ENCODE assay signal across 22 mouse cellular contexts in the genomic region with DNA sequence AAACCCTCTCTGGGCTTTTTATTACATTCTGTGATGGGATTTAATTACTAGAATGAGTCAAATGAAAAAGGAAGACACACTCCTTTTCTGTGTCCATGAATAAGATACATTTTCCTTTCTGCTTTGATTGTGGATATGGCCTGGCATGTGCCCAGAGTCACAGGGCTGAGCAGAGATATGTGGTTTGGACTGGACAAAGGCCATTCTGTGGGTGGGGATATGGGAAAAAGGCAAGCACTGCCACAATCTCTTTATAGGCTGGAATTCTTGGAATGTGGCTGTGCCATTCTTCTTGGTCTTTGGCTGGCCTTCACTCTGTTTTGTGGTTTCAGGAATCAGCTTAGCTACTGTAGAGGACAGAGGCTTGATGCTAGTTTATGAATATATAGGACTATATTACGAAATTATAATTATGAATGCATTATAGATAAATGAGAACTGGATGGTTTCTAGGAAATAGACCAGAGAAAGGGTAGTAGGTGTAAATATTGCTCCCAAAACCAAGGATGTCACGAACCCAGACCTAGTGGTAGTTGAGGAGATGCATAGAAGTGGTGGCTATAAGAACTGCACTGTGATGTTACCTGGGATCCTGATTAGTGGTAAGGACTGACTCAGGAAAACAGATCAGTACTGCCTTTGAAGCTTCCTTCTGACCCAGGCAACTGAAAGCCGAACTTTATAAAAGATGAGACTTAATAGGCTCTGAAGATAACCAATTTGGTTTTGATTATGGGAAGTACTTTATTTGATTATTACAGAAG. TPM values are rescaled to one million over a fixed set of nuclear protein-coding genes. Genes with fewer than 3 reads are reported as not detected.
A peak's percentile ranks its signal among the peaks of the same experiment; 100 is the strongest.
DNase-seq lines count a peak whose midpoint lies in the region; ATAC-seq and TF ChIP-seq lines count a peak whose summit lies in the region.
"Had no signal": no experiment of that assay in that cellular context is flagged by ENCODE, and none has a peak within 500 bp of the region (broad histone marks: within the 10 kb centered on the region; RNA-seq: fewer than 3 reads in every experiment).

No protein-coding gene starts in this region.

- no peak overlapping the region for H3K27ac ChIP-seq in heart, postnatal 0 days (ENCODE audit: low read depth)
- H3K27ac ChIP-seq in intestine, postnatal 0 days (ENCODE audit: low read depth, low read length), result no peak overlapping the region
- H3K27ac ChIP-seq: forebrain, embryonic 13.5 days; heart, embryonic 15.5 days; hindbrain, embryonic 14.5 days; limb, embryonic 12.5 days; liver, embryonic 13.5 days; lung, embryonic 15.5 days; stomach, embryonic 15.5 days had no signal

- H3K79me2 ChIP-seq in C2C12 (ENCODE audit: control insufficient read depth, insufficient read depth), result no peaks in the 10 kb centered on the region

- no peaks in the 10 kb centered on the region for H3K36me3 ChIP-seq in heart, postnatal 0 days (replicated peaks; ENCODE audit: control insufficient read depth, insufficient read depth, low read length)
- peaks cover 8% of the 10 kb centered on the region for H3K36me3 ChIP-seq in C2C12 (ENCODE audit: control insufficient read depth, insufficient read depth)
- no peaks in the 10 kb centered on the region for H3K36me3 ChIP-seq in intestine, postnatal 0 days (ENCODE audit: control insufficient read depth, insufficient read depth)
- H3K36me3 ChIP-seq: heart, embryonic 15.5 days; liver, embryonic 13.5 days; lung, embryonic 15.5 days; stomach, embryonic 15.5 days had no signal

- WGBS in heart, postnatal 0 days, result 86% methylated on average over 3 of the region's 3 CpGs
- WGBS in intestine, postnatal 0 days, result 84% methylated on average over 3 of the region's 3 CpGs

- H3K9me3 ChIP-seq in heart, postnatal 0 days (replicated peaks; ENCODE audit: control insufficient read depth, low read length), result no peaks in the 10 kb centered on the region
- H3K9me3 ChIP-seq in intestine, postnatal 0 days (ENCODE audit: control insufficient read depth), result no peaks in the 10 kb centered on the region
- H3K9me3 ChIP-seq: forebrain, embryonic 13.5 days; heart, embryonic 15.5 days; limb, embryonic 12.5 days; liver, embryonic 13.5 days; lung, embryonic 15.5 days; stomach, embryonic 15.5 days had no signal

- H3ac ChIP-seq in C2C12 (ENCODE audit: control insufficient read depth, insufficient read length, low read depth), result no peak overlapping the region

- no peak for TF ChIP-seq CTCF in heart, postnatal 0 days (IDR thresholded peaks at IDR 0.05; ENCODE audit: low read depth)
- no peak for TF ChIP-seq CTCF in C2C12 (IDR thresholded peaks at IDR 0.05; ENCODE audit: control insufficient read depth, insufficient read depth, insufficient read length)
- no peak for TF ChIP-seq CTCF in intestine, postnatal 0 days (IDR thresholded peaks at IDR 0.05; ENCODE audit: low read depth)

- H3K4me1 ChIP-seq in heart, postnatal 0 days (ENCODE audit: control insufficient read depth, insufficient read depth), result peaks cover 6% of the 10 kb centered on the region; the same call in 1 of the 2 replicates
- H3K4me1 ChIP-seq in intestine, postnatal 0 days (replicated peaks; ENCODE audit: control insufficient read depth, insufficient read depth, low read length), result no peaks in the 10 kb centered on the region
- H3K4me1 ChIP-seq: forebrain, embryonic 13.5 days; limb, embryonic 12.5 days; liver, embryonic 13.5 days; lung, embryonic 15.5 days; stomach, embryonic 15.5 days had no signal

- TF ChIP-seq EP300 in heart, postnatal 0 days (IDR thresholded peaks at IDR 0.05; ENCODE audit: low read depth), result no peak

- DNase-seq in heart, postnatal 0 days (ENCODE audit: low spot score), result peak; percentile 5
- DNase-seq in heart, adult 18-20 months, result no peak
- peak; percentile 34 for DNase-seq in ZHBTc4 (ENCODE audit: low read depth, low spot score)
- no peak for DNase-seq in thymus, postnatal 4 days
- DNase-seq: cerebellum, adult 8-10 months; gastrocnemius, postnatal 25 days; kidney, postnatal 10 days; layer of hippocampus, adult 9-11 months; liver, embryonic 13.5 days; midbrain, embryonic 14.5 days had no signal

- H3K9ac ChIP-seq in heart, postnatal 0 days (replicated peaks; ENCODE audit: low read depth, low read length), result no peak overlapping the region
- H3K9ac ChIP-seq in intestine, postnatal 0 days (ENCODE audit: low read depth, low read length), result no peak overlapping the region
- H3K9ac ChIP-seq: forebrain, embryonic 13.5 days; heart, embryonic 15.5 days; hindbrain, embryonic 14.5 days; limb, embryonic 12.5 days; liver, embryonic 13.5 days; lung, embryonic 15.5 days; stomach, embryonic 15.5 days had no signal

- H3K4me2 ChIP-seq in heart, postnatal 0 days (ENCODE audit: low read depth, low read length), result no peak overlapping the region
- H3K4me2 ChIP-seq in intestine, postnatal 0 days (replicated peaks; ENCODE audit: low read depth), result no peak overlapping the region
- H3K4me2 ChIP-seq: forebrain, embryonic 13.5 days; heart, embryonic 15.5 days; hindbrain, embryonic 14.5 days; limb, embryonic 12.5 days; liver, embryonic 13.5 days; lung, embryonic 15.5 days; stomach, embryonic 15.5 days had no signal

- no peaks in the 10 kb centered on the region for H3K27me3 ChIP-seq in heart, postnatal 0 days (ENCODE audit: control insufficient read depth, insufficient read depth, low read length)
- no peaks in the 10 kb centered on the region for H3K27me3 ChIP-seq in C2C12 (ENCODE audit: control insufficient read depth, insufficient read depth, insufficient read length)
- H3K27me3 ChIP-seq in intestine, postnatal 0 days (replicated peaks; ENCODE audit: control insufficient read depth, insufficient read depth, low read length), result no peaks in the 10 kb centered on the region
- H3K27me3 ChIP-seq: forebrain, embryonic 13.5 days; heart, embryonic 15.5 days; limb, embryonic 12.5 days; liver, embryonic 13.5 days; lung, embryonic 15.5 days; stomach, embryonic 15.5 days had no signal

- 0 out of 2 replicates have a peak, but pooled peaks have one; percentile 30 for ATAC-seq in heart, postnatal 0 days (ENCODE audit: insufficient read depth, low read depth)
- 0 out of 2 replicates have a peak, but pooled peaks have one; percentile 55 for ATAC-seq in megakaryocyte-erythroid progenitor cell, adult 5-6 weeks (replicated peaks; ENCODE audit: low FRiP score, low TSS enrichment, poor library complexity, severe bottlenecking)
- no peak for ATAC-seq in intestine, postnatal 0 days
- ATAC-seq: forebrain, embryonic 13.5 days; intestine, embryonic 16.5 days had no signal

- no peaks in the 10 kb centered on the region for H3K79me3 ChIP-seq in C2C12 (ENCODE audit: low read depth)

- H3K4me3 ChIP-seq in heart, postnatal 0 days (ENCODE audit: low read depth, low read length), result no peak overlapping the region
- no peak overlapping the region for H3K4me3 ChIP-seq in C2C12 (ENCODE audit: insufficient read depth, poor library complexity, severe bottlenecking)
- no peak overlapping the region for H3K4me3 ChIP-seq in intestine, postnatal 0 days (ENCODE audit: low read depth, low read length)
- H3K4me3 ChIP-seq: forebrain, embryonic 13.5 days; heart, embryonic 15.5 days; limb, embryonic 12.5 days; liver, embryonic 13.5 days; lung, embryonic 15.5 days; stomach, embryonic 15.5 days had no signal

TF ChIP-seq in C2C12, 6 proteins besides CTCF, POLR2A, EP300 and RAD21:
- no peak for TF ChIP-seq USF1 (IDR thresholded peaks at IDR 0.05; ENCODE audit: low read depth)
- TF ChIP-seq MYOD1 (IDR thresholded peaks at IDR 0.05; ENCODE audit: control insufficient read depth, insufficient read length, low read depth), result peak; percentile 2
- TF ChIP-seq FOSL1 (IDR thresholded peaks at IDR 0.05; ENCODE audit: insufficient read depth, low read length, poor library complexity, severe bottlenecking), result no peak
- TF ChIP-seq MAX (IDR thresholded peaks at IDR 0.05), result peak; percentile 65

RNA-seq across cellular contexts. Expression of a gene that starts 28.5 kb away (rescaled TPM):
- 30.2 and 68.1 TPM in 2 replicates for total RNA-seq in heart, postnatal 0 days (2014; rRNA removed; ENCODE audit: low replicate concordance)
- polyA plus RNA-seq in heart, postnatal 0 days (2015; fragmentation: Nextera tagmentation; extraction: Ambion mirVana), result 17.8 and 21.2 TPM in 2 replicates
- total RNA-seq in heart, adult 18-20 months (2021), result 10 to 100 TPM; 19.8 to 29.0 TPM
- polyA plus RNA-seq in C2C12 (2012; fragmentation: generic; extraction: Trizol), result 30.6 TPM
- total RNA-seq in megakaryocyte-erythroid progenitor cell, adult 5-6 weeks (2014; fragmentation: Nextera tagmentation), result 68.9 and 85.9 TPM in 2 replicates
- 47.4 and 53.6 TPM in 2 replicates for total RNA-seq in megakaryocyte-erythroid progenitor cell, adult 5-6 weeks (2017)
- polyA plus RNA-seq in intestine, postnatal 0 days (2015; fragmentation: Nextera tagmentation; extraction: Ambion mirVana), result 10.8 TPM in 2 replicates
- total RNA-seq: MEL; neutrophil, adult 5-6 weeks had no signal

RNA-seq across cellular contexts. Expression of a gene that starts 31.7 kb away (rescaled TPM):
- total RNA-seq in heart, postnatal 0 days (2014; rRNA removed; ENCODE audit: low replicate concordance), result not detected in 2 replicates
- polyA plus RNA-seq in heart, postnatal 0 days (2015; fragmentation: Nextera tagmentation; extraction: Ambion mirVana), result 0.15 TPM in 2 replicates
- total RNA-seq in heart, adult 18-20 months (2021), result under 1 TPM; 0.15 to 0.33 TPM
- 0.70 TPM for polyA plus RNA-seq in C2C12 (2012; fragmentation: generic; extraction: Trizol)
- total RNA-seq in megakaryocyte-erythroid progenitor cell, adult 5-6 weeks (2014; fragmentation: Nextera tagmentation), result 7.3 and 8.3 TPM in 2 replicates
- 2.3 and 2.4 TPM in 2 replicates for total RNA-seq in megakaryocyte-erythroid progenitor cell, adult 5-6 weeks (2017)
- 0.30 and 0.71 TPM in 2 replicates for polyA plus RNA-seq in intestine, postnatal 0 days (2015; fragmentation: Nextera tagmentation; extraction: Ambion mirVana)
- total RNA-seq: neutrophil, adult 5-6 weeks had no signal

Comparison
In these comparisons a context has a peak if more than half of its experiments do, and no peak if none do; other contexts are left out.
1. DNase-seq: peak in heart, postnatal 0 days (single experiment) and ZHBTc4 (single experiment); none in heart, adult 18-20 months (0 of 2) and thymus, postnatal 4 days (single experiment).